Mouse (Mus musculus) midbrain, embryonic 10.5 days (tissue): ENCODE results near the gene Zfp13. TPM values are rescaled to one million over a fixed set of nuclear protein-coding genes. Genes with fewer than 3 reads are reported as not detected.

Experiments
- DNase-seq: peaks from one replicate; pipeline ENCODE4 v3.0.0-alpha.2; 2017; ENCODE audit warnings: low spot score
- H3K27ac ChIP-seq: fragments of 300-500 bp; sonication (generic); replicated peaks from 2 replicates; pipeline ENCODE4 v1.5.1; 2016; ENCODE audit warnings: mild to moderate bottlenecking
- H3K27me3 ChIP-seq: fragments of 300-500 bp; sonication (generic); 2 replicates; pipeline ENCODE4 v1.6.1; 2016; ENCODE audit warnings: low read depth, mild to moderate bottlenecking; ENCODE audit not compliant: poor library complexity, severe bottlenecking
- H3K36me3 ChIP-seq: fragments of 300-500 bp; sonication (generic); 2 replicates; pipeline ENCODE4 v1.6.1; 2016; ENCODE audit warnings: mild to moderate bottlenecking, moderate library complexity
- H3K4me1 ChIP-seq: fragments of 300-500 bp; sonication (generic); 2 replicates; pipeline ENCODE4 v1.6.1; 2016
- H3K4me3 ChIP-seq: fragments of 300-500 bp; sonication (generic); 2 replicates; pipeline ENCODE4 v1.5.1; 2016; ENCODE audit warnings: mild to moderate bottlenecking, moderate library complexity
- H3K9me3 ChIP-seq: fragments of 300-500 bp; sonication (generic); replicated peaks from 2 replicates; pipeline ENCODE4 v1.6.1; 2016; ENCODE audit warnings: mild to moderate bottlenecking
- WGBS: fragments of 180-500 bp; shearing (Covaris S2); methylation state at CpG from one replicate; pipeline ENCODE4 v1.1.7; 2016; 5-methylcytosine and 5-hydroxymethylcytosine counted together
- polyA plus RNA-seq: library from polyadenylated mRNA; unstranded; fragments of >200 nt; fragmentation: Nextera tagmentation; extraction: Ambion mirVana; gene quantifications from 2 replicates; pipeline ENCODE4 v1.2.1, GENCODE M21; 2016

Zfp13 gene
- 19.8 and 25.7 TPM in 2 replicates for polyA plus RNA-seq

DNA sequence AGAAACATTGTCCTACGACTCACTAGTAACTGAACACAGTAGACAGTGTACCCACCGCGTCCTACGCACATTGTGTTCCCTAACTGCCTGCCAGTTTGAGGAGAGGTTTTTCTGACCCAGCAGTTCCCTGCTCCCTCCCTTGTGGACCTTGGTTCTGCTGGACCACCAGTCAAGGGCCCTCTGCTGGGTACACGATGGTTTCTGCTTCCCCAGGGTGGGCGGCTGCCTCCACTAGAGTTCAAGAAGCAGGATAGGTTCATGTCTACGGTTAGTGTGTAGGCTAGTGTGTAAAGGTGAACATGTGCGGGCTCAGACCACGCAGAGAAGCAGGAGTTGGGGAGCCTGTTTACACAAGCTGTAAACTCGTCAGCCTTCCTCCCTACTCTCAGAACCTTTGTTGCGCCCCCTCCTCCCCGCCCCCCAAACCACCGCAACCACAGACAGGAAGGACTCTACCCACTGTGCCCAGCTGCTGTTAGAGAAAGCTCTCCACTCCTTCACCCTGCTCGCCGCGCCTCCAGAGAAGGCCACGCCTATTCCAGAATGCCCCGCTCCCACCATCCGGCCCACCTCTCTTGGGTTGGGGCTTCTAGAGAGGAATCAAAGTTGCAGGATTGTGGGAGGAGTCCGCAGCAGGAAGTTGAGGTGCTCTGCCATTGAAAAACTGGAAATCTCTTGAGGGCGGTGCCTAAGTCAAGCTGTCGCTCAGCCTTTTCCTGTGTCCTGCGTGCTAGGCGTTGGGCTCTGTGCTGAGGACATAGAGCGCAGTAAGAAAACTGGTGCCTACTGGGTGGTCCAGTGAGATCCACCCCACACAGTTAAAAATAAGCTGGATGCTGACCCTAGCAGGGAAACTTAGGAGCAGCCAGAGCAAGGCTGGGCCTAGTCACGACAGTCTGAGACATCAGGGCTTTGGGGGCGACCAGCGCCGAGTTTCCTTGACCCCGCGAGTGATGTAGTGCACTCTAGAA lies at the start of gene Zfp13:
Gene Zfp13 (minus strand): TSS at position 906 of the 971 bp plus-strand sequence.
- Histone ChIP-seq H3K27me3 (no peaks in the 10 kb centered on the region; the same call in 1 of the 2 replicates), H3K4me1 (peaks cover 36% of the 10 kb centered on the region), H3K27ac (peak within 1 kb of the TSS; percentile 88), H3K9me3 (no peaks in the 10 kb centered on the region), H3K36me3 (no peaks in the 10 kb centered on the region), H3K4me3 (peak within 1 kb of the TSS; percentile 57)
- 9% methylated on average over 31 of the region's 31 CpGs for WGBS
- peak; percentile 89 for DNase-seq

- H3K4me1 ChIP-seq: peaks cover 12% of the 10 kb centered on the region
- H3K27me3 ChIP-seq: peaks cover 44% of the 10 kb centered on the region
- H3K36me3 ChIP-seq: no peaks in the 10 kb centered on the region
- 26% methylated on average over 10 of the region's 10 CpGs for WGBS
- H3K9me3 ChIP-seq: peaks cover 8% of the 10 kb centered on the region; the same call in 1 of the 2 replicates
- H3K27ac ChIP-seq: no peak overlapping the region
- DNase-seq: no peak
- no peak overlapping the region for H3K4me3 ChIP-seq
These were observed 46.6 kb upstream of the Zfp13 start for GRCm38 (mm10) chr17:23645894-23646293.

DNA sequence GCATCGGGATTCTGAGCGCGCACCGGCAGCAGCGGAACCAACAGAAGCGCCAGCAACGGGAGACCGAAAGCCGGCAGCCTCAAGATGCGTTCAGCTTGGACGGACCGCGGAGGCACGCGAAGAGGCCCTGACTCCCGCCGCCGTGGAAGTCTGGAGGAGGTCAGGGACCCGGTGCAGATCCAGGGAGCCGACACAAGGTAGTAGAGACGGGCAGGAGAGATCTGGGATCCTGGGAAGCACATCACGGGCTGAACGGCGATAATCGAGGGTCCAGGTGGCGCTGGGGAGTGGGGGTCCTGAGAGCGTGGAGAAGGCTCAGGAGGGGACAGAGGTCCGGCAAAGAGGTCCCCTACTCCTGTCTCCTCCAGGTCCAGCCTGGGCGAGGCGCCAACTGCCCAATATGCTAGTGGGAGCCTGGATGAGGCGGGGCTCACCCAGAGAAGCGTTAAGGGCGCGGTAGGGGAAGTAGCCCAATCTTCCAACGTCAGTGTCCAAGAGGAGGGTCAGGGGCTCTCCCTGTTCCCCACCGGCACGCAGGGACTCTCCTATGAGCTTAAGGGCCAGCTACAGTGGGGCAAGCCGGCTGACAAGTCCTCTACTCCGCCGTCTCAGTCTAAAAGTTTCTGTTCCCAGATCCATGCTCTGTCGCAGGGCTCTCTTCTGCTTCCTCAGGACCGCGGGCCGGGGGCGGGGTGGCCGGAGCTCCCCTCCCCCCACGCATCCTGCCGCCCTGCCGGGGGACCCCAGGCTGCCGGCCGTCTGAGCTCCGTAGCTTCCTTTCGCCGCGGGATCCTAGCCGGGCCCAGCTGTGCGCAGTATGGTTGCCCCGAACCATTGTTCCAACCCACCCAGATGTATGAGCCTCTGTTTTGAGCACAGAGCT lies 45.6 kb upstream of the Zfp13 start, which contains the start of gene Mmp25:
Gene Mmp25 (minus strand): TSS at position 665 of the 883 bp plus-strand sequence.
- H3K4me1 ChIP-seq: peaks cover 12% of the 10 kb centered on the region
- H3K4me3 ChIP-seq: peak within 1 kb of the TSS; percentile 55
- peaks cover 8% of the 10 kb centered on the region; the same call in 1 of the 2 replicates for H3K9me3 ChIP-seq
- peak within 1 kb of the TSS; percentile 64 for H3K27ac ChIP-seq
- WGBS: under 1% methylated on average over 58 of the region's 58 CpGs
- H3K27me3 ChIP-seq: peaks cover 44% of the 10 kb centered on the region
- no peaks in the 10 kb centered on the region for H3K36me3 ChIP-seq
- peak; percentile 51 for DNase-seq

DNA sequence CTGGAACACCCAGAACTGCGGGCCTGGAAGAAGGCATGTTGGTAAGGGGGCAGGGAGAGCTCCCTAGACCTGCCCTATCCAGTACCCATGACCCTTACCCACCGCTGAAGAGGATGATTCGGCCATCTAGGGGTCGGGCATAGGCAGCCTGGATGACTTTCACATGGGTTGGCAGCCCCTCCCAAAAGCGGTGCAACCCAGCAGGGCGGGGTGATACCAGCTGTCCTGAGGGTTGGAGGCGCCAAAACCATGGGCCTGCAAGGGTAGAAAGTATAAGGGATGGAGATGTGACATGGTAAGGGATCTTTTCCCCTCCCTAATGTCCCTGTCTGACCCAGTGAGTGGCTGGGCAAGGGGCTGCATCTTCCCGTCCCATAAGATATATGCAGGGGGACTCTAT lies 32.0 kb upstream of the Zfp13 start:
- no peak for DNase-seq
- 82% methylated on average over 8 of the region's 8 CpGs for WGBS
- H3K4me3 ChIP-seq: no peak overlapping the region

GRCm38 (mm10) chr17:23630195-23631020 lies 31.1 kb upstream of the Zfp13 start:
- H3K36me3 ChIP-seq: no peaks in the 10 kb centered on the region
- H3K27ac ChIP-seq: no peak overlapping the region; the same call in 1 of the 2 replicates
- H3K9me3 ChIP-seq: no peaks in the 10 kb centered on the region
- 15% methylated on average over 22 of the region's 22 CpGs for WGBS
- peak overlapping the region; percentile 40 for H3K4me3 ChIP-seq
- DNase-seq: peak; percentile 77
- peaks cover 11% of the 10 kb centered on the region for H3K27me3 ChIP-seq
- peaks cover 13% of the 10 kb centered on the region for H3K4me1 ChIP-seq

More for the DNA sequence above, 32.0 kb upstream of the Zfp13 start:
- Histone ChIP-seq H3K27ac (no peak overlapping the region), H3K27me3 (peaks cover 11% of the 10 kb centered on the region), H3K36me3 (no peaks in the 10 kb centered on the region), H3K4me1 (peaks cover 13% of the 10 kb centered on the region), H3K9me3 (no peaks in the 10 kb centered on the region)

DNA sequence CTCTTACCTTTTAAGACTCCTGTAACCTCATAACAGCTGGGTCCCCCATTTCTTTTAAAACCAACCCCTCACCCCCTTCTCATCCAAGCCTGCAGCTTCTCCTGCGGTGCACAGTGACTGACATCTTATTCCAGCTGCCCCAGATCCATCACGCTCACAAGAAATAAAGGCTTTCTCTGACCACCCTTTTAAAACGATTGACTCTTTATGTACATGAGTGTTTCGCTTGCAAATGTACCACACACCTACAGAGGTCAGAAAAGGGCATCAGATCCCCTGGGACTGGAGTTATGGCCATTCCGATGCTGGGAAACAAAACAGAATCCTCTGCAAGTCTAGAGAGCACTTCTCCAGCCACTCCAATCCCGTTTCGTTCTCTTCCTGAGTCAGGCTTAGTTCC lies 28.5 kb upstream of the Zfp13 start:
- no peak for DNase-seq
- WGBS: 41% methylated on average over 7 of the region's 7 CpGs
- peaks cover 11% of the 10 kb centered on the region for H3K27me3 ChIP-seq
- H3K4me1 ChIP-seq: peaks cover 13% of the 10 kb centered on the region
- H3K4me3 ChIP-seq: no peak overlapping the region
- no peak overlapping the region for H3K27ac ChIP-seq
- H3K36me3 ChIP-seq: no peaks in the 10 kb centered on the region
- no peaks in the 10 kb centered on the region for H3K9me3 ChIP-seq

- H3K4me3 ChIP-seq: no peak overlapping the region
- WGBS: 86% methylated on average over 7 of the region's 7 CpGs
- no peak overlapping the region for H3K27ac ChIP-seq
- H3K9me3 ChIP-seq: no peaks in the 10 kb centered on the region
- DNase-seq: no peak
- H3K27me3 ChIP-seq: no peaks in the 10 kb centered on the region
- H3K36me3 ChIP-seq: no peaks in the 10 kb centered on the region
- no peaks in the 10 kb centered on the region for H3K4me1 ChIP-seq
These were observed 21.1 kb upstream of the Zfp13 start for GRCm38 (mm10) chr17:23620351-23620750.

DNA sequence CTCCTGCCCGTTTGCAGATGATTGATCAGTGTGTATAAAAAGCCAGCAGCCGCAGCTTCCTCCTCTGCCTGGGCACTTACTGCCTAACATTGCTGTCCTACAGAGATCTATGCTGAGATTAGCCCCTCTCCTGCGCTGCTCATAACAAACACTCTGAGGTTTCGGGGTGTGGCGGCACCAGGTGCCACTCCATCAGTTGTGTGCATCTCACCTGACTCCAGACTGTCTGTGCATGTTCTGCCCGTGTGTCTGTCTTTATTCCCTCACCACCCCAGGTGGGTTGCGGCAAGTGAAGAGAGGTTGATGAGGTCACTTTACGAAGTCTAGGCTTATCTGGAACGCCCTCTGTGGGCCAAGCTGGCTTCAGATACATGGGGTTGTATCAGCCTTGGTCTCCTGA lies 17.8 kb upstream of the Zfp13 start:
- Histone ChIP-seq H3K9me3 (no peaks in the 10 kb centered on the region), H3K27me3 (no peaks in the 10 kb centered on the region), H3K36me3 (no peaks in the 10 kb centered on the region), H3K27ac (no peak overlapping the region), H3K4me1 (no peaks in the 10 kb centered on the region), H3K4me3 (no peak overlapping the region)
- DNase-seq: no peak
- WGBS: 64% methylated on average over 9 of the region's 9 CpGs

DNA sequence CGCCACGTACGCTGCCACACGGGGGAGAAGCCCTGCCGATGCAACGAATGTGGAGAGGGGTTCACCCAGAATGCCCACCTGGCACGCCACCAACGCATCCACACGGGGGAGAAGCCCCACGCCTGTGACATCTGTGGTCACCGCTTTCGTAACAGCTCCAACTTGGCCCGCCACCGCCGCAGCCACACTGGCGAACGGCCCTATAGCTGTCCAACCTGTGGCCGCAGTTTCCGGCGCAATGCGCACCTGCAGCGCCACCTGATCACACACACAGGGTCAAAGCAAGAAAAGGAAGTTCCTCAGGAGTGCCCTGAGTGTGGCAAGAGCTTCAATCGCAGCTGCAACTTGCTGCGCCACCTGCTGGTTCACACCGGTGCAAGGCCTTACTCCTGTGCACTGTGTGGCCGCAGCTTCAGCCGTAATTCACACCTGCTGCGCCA lies 11.1 kb upstream of the Zfp13 start:
- no peak overlapping the region for H3K27ac ChIP-seq
- peak; percentile 44 for DNase-seq
- H3K36me3 ChIP-seq: no peaks in the 10 kb centered on the region
- H3K9me3 ChIP-seq: no peaks in the 10 kb centered on the region
- 91% methylated on average over 28 of the region's 28 CpGs for WGBS
- no peak overlapping the region for H3K4me3 ChIP-seq
- H3K27me3 ChIP-seq: no peaks in the 10 kb centered on the region
- no peaks in the 10 kb centered on the region for H3K4me1 ChIP-seq

DNA sequence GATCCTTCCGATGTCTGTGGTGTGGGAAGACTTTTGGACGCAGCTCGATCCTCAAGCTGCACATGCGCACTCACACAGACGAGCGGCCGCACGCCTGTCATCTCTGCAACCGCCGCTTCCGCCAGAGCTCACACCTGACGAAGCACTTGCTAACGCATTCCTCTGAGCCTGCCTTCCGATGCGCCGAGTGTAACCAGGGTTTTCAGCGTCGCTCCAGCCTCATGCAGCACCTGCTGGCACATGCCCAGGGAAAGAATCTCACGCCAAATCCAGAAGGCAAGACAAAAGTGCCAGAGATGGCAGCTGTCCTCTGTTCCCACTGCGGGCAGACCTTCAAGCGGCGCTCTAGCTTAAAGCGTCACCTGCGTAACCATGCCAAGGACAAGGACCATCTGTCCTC lies 10.3 kb upstream of the Zfp13 start:
- WGBS: 95% methylated on average over 24 of the region's 24 CpGs
- Histone ChIP-seq H3K27ac (no peak overlapping the region), H3K4me1 (no peaks in the 10 kb centered on the region), H3K4me3 (no peak overlapping the region), H3K9me3 (no peaks in the 10 kb centered on the region), H3K36me3 (no peaks in the 10 kb centered on the region), H3K27me3 (no peaks in the 10 kb centered on the region)
- DNase-seq: no peak

GRCm38 (mm10) chr17:23605220-23605619 lies 5.9 kb upstream of the Zfp13 start:
- Histone ChIP-seq H3K9me3 (no peaks in the 10 kb centered on the region), H3K4me3 (no peak overlapping the region), H3K27ac (no peak overlapping the region), H3K4me1 (peaks cover 16% of the 10 kb centered on the region), H3K27me3 (no peaks in the 10 kb centered on the region; the same call in 1 of the 2 replicates), H3K36me3 (no peaks in the 10 kb centered on the region)
- 84% methylated on average over 8 of the region's 8 CpGs for WGBS
- DNase-seq: no peak

DNA sequence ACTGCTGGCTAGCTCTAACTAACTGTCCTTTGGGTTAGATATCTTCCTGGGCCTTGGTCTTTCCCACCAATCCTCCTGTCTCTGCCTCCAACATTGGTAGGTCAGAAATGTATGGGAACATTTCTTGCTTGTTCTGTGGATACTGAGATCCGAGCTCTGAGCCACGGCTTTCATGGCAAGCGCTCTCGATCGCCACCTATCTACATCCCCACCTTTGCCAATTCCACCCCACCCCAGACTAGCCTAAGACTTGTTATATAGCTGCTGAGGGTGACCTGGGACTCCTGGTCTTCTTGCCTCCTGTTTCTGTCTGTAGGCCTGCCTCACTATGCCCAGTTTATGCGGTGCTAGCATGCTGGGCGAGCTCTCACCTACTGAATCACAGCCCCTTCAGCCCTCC lies 5.1 kb upstream of the Zfp13 start:
- no peaks in the 10 kb centered on the region; the same call in 1 of the 2 replicates for H3K27me3 ChIP-seq
- DNase-seq: no peak
- H3K4me1 ChIP-seq: peaks cover 22% of the 10 kb centered on the region
- WGBS: 72% methylated on average over 7 of the region's 7 CpGs
- H3K27ac ChIP-seq: no peak overlapping the region
- no peaks in the 10 kb centered on the region for H3K36me3 ChIP-seq
- no peak overlapping the region for H3K4me3 ChIP-seq
- H3K9me3 ChIP-seq: no peaks in the 10 kb centered on the region
